ENCODE assay signal across 17 mouse cellular contexts in the genomic region with DNA sequence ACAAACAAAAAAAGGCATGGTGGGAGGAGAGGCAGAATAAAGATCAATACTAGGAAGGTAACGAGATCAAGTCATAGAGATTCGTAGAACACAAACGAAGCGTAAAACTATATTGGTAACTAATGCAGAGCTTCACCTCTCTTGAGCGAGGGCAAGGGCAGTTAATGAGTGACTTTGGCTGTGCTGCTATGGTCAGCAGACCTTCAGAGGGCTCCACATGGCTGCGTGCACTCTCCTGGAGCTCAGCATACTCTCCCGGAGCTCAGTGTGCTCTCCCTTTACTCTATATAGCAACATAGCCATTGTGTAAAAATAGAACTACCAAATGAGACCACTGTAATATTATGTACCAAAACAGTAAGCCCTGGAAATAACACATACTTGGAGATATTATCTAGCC.
A peak's percentile ranks its signal among the peaks of the same experiment; 100 is the strongest.
DNase-seq lines count a peak whose midpoint lies in the region; ATAC-seq and TF ChIP-seq lines count a peak whose summit lies in the region.
"Had no signal": no experiment of that assay in that cellular context is flagged by ENCODE, and none has a peak within 500 bp of the region (broad histone marks: within the 10 kb centered on the region; RNA-seq: fewer than 3 reads in every experiment).

No protein-coding gene starts in this region.

- H3K27ac ChIP-seq in heart, adult 2 months, result peak overlapping the region; percentile 44
- H3K27ac ChIP-seq in heart, embryonic 11.5 days (ENCODE audit: low read depth, low read length), result no peak overlapping the region
- no peak overlapping the region for H3K27ac ChIP-seq in intestine, embryonic 16.5 days (ENCODE audit: low read length)
- H3K27ac ChIP-seq in liver, embryonic 16.5 days (ENCODE audit: low read length), result no peak overlapping the region
- no peak overlapping the region for H3K27ac ChIP-seq in forebrain, embryonic 14.5 days (ENCODE audit: low read depth, low read length)
- H3K27ac ChIP-seq: embryonic facial prominence, embryonic 10.5 days; hindbrain, embryonic 15.5 days; midbrain, embryonic 15.5 days; neural tube, embryonic 12.5 days had no signal

- H3K9me3 ChIP-seq in heart, embryonic 11.5 days (replicated peaks; ENCODE audit: control insufficient read depth, low read length), result no peaks in the 10 kb centered on the region
- H3K9me3 ChIP-seq in intestine, embryonic 16.5 days (ENCODE audit: control insufficient read depth, low read length), result no peaks in the 10 kb centered on the region
- H3K9me3 ChIP-seq in liver, embryonic 16.5 days (replicated peaks; ENCODE audit: control insufficient read depth, low read length), result no peaks in the 10 kb centered on the region
- H3K9me3 ChIP-seq in forebrain, embryonic 14.5 days (replicated peaks; ENCODE audit: control insufficient read depth, low read length), result no peaks in the 10 kb centered on the region
- H3K9me3 ChIP-seq: embryonic facial prominence, embryonic 10.5 days; hindbrain, embryonic 15.5 days; midbrain, embryonic 15.5 days; neural tube, embryonic 12.5 days had no signal

- H3K79me2 ChIP-seq in heart, adult 2 months (replicated peaks; ENCODE audit: control insufficient read depth, insufficient read depth, low read length), result no peaks in the 10 kb centered on the region

- H3K36me3 ChIP-seq in heart, adult 2 months (ENCODE audit: control insufficient read depth, insufficient read depth, low read length), result no peaks in the 10 kb centered on the region
- no peaks in the 10 kb centered on the region for H3K36me3 ChIP-seq in heart, embryonic 11.5 days (ENCODE audit: control insufficient read depth, insufficient read depth, low read length)
- H3K36me3 ChIP-seq in intestine, embryonic 16.5 days (ENCODE audit: control insufficient read depth, insufficient read depth, low read length), result no peaks in the 10 kb centered on the region
- no peaks in the 10 kb centered on the region for H3K36me3 ChIP-seq in liver, embryonic 16.5 days (ENCODE audit: control insufficient read depth, insufficient read depth)
- H3K36me3 ChIP-seq in forebrain, embryonic 14.5 days (ENCODE audit: control insufficient read depth, insufficient read depth, low read length), result no peaks in the 10 kb centered on the region
- H3K36me3 ChIP-seq: embryonic facial prominence, embryonic 10.5 days; hindbrain, embryonic 15.5 days; midbrain, embryonic 15.5 days; neural tube, embryonic 12.5 days had no signal

- no peak overlapping the region for H3K4me3 ChIP-seq in heart, adult 2 months
- no peak overlapping the region for H3K4me3 ChIP-seq in heart, embryonic 11.5 days (ENCODE audit: low read depth, low read length)
- no peak overlapping the region for H3K4me3 ChIP-seq in intestine, embryonic 16.5 days (ENCODE audit: low read length)
- no peak overlapping the region for H3K4me3 ChIP-seq in liver, embryonic 16.5 days (ENCODE audit: low read depth, low read length)
- no peak overlapping the region for H3K4me3 ChIP-seq in forebrain, embryonic 14.5 days (ENCODE audit: low read depth, low read length)
- H3K4me3 ChIP-seq: embryonic facial prominence, embryonic 10.5 days; hindbrain, embryonic 15.5 days; midbrain, embryonic 15.5 days; neural tube, embryonic 12.5 days had no signal

- 62% methylated on average over 7 of the region's 7 CpGs for WGBS in heart, adult 2 months
- 76% methylated on average over 7 of the region's 7 CpGs for WGBS in heart, embryonic 11.5 days (ENCODE audit: insufficient replicate concordance)
- WGBS in intestine, embryonic 16.5 days, result 54% methylated on average over 7 of the region's 7 CpGs
- WGBS in liver, embryonic 16.5 days (ENCODE audit: insufficient replicate concordance), result 54% methylated on average over 7 of the region's 7 CpGs
- 66% methylated on average over 7 of the region's 7 CpGs for WGBS in forebrain, embryonic 14.5 days

- no peaks in the 10 kb centered on the region for H3K27me3 ChIP-seq in heart, adult 2 months (ENCODE audit: control insufficient read depth, insufficient read depth, low read length)
- H3K27me3 ChIP-seq in heart, embryonic 11.5 days (ENCODE audit: control insufficient read depth, insufficient read depth, low read length), result no peaks in the 10 kb centered on the region
- H3K27me3 ChIP-seq in intestine, embryonic 16.5 days (replicated peaks; ENCODE audit: control insufficient read depth, insufficient read depth, low read length), result no peaks in the 10 kb centered on the region
- H3K27me3 ChIP-seq in liver, embryonic 16.5 days (ENCODE audit: control insufficient read depth, insufficient read depth, low read depth, low read length), result no peaks in the 10 kb centered on the region
- no peaks in the 10 kb centered on the region for H3K27me3 ChIP-seq in forebrain, embryonic 14.5 days (replicated peaks; ENCODE audit: control insufficient read depth, insufficient read depth, low read length)
- H3K27me3 ChIP-seq: hindbrain, embryonic 15.5 days; midbrain, embryonic 15.5 days; neural tube, embryonic 12.5 days had no signal

- TF ChIP-seq EP300 in heart, adult 2 months (IDR thresholded peaks at IDR 0.05; ENCODE audit: insufficient read depth, low read depth, low read length), result peak; percentile 60; the same call in 1 of the 2 replicates

- peak in 1 of 2 experiments; percentile 41 for DNase-seq in heart, adult 2 months
- peak; percentile 82 for DNase-seq in kidney, postnatal 10 days
- DNase-seq in forebrain, embryonic 14.5 days (ENCODE audit: low spot score), result no peak
- no peak for DNase-seq in adrenal gland, adult 18-20 months (ENCODE audit: low spot score in 2 of 2)
- DNase-seq in spleen, postnatal 14 days (ENCODE audit: low spot score in 2 of 2), result no peak
- DNase-seq: adrenal gland, postnatal 10 days; B cell, adult 2 months; cerebellum, postnatal 14 days; layer of hippocampus, adult 9-11 months; lung, embryonic 14.5 days had no signal

- H3K9ac ChIP-seq in heart, adult 2 months (ENCODE audit: low read depth, low read length), result no peak overlapping the region
- no peak overlapping the region for H3K9ac ChIP-seq in heart, embryonic 11.5 days (ENCODE audit: low read depth, low read length)
- no peak overlapping the region for H3K9ac ChIP-seq in intestine, embryonic 16.5 days (ENCODE audit: low read depth, low read length)
- no peak overlapping the region for H3K9ac ChIP-seq in liver, embryonic 16.5 days (ENCODE audit: low read depth, low read length)
- no peak overlapping the region for H3K9ac ChIP-seq in forebrain, embryonic 14.5 days (ENCODE audit: low read length)
- H3K9ac ChIP-seq: hindbrain, embryonic 15.5 days; lung, embryonic 14.5 days; midbrain, embryonic 15.5 days; neural tube, embryonic 12.5 days had no signal

- H3K4me1 ChIP-seq in heart, adult 2 months (ENCODE audit: control insufficient read depth, insufficient read depth, low read length), result no peaks in the 10 kb centered on the region
- H3K4me1 ChIP-seq in heart, embryonic 11.5 days (ENCODE audit: control insufficient read depth, insufficient read depth, low read length), result no peaks in the 10 kb centered on the region
- H3K4me1 ChIP-seq in intestine, embryonic 16.5 days (ENCODE audit: control insufficient read depth, insufficient read depth, low read length), result 0 out of 2 replicates have a peak, but pooled peaks cover 3% of the 10 kb centered on the region
- no peaks in the 10 kb centered on the region for H3K4me1 ChIP-seq in liver, embryonic 16.5 days (ENCODE audit: control insufficient read depth, low read depth, low read length)
- no peaks in the 10 kb centered on the region for H3K4me1 ChIP-seq in forebrain, embryonic 14.5 days (ENCODE audit: control insufficient read depth, insufficient read depth, low read length)
- H3K4me1 ChIP-seq: embryonic facial prominence, embryonic 10.5 days; hindbrain, embryonic 15.5 days; midbrain, embryonic 15.5 days; neural tube, embryonic 12.5 days had no signal

- TF ChIP-seq CTCF in heart, adult 2 months (IDR thresholded peaks at IDR 0.05), result no peak

- no peak for ATAC-seq in heart, embryonic 11.5 days (replicated peaks; ENCODE audit: insufficient number of reproducible peaks, low FRiP score, low TSS enrichment)
- peak; percentile 76 for ATAC-seq in intestine, embryonic 16.5 days
- peak; percentile 94 for ATAC-seq in liver, embryonic 16.5 days (ENCODE audit: low read depth)
- no peak for ATAC-seq in forebrain, embryonic 14.5 days
- ATAC-seq: midbrain, embryonic 15.5 days had no signal

- H3K4me2 ChIP-seq in heart, embryonic 11.5 days, result no peak overlapping the region
- no peak overlapping the region for H3K4me2 ChIP-seq in intestine, embryonic 16.5 days (ENCODE audit: low read depth, low read length)
- no peak overlapping the region for H3K4me2 ChIP-seq in liver, embryonic 16.5 days (ENCODE audit: low read depth, low read length)
- H3K4me2 ChIP-seq in forebrain, embryonic 14.5 days (ENCODE audit: low read length), result no peak overlapping the region
- H3K4me2 ChIP-seq: hindbrain, embryonic 15.5 days; lung, embryonic 14.5 days; midbrain, embryonic 15.5 days; neural tube, embryonic 12.5 days had no signal

- no peak for TF ChIP-seq POLR2A in heart, adult 2 months (IDR thresholded peaks at IDR 0.05; ENCODE audit: insufficient read depth, low read depth, low read length)

- intact Hi-C loops in heart, adult 2 months (cut with DNase I), result no loop called here

Comparison
In these comparisons a context has a peak if more than half of its experiments do, and no peak if none do; other contexts are left out.
1. ATAC-seq: peak in intestine, embryonic 16.5 days (single experiment) and liver, embryonic 16.5 days (single experiment); none in heart, embryonic 11.5 days (single experiment) and forebrain, embryonic 14.5 days (single experiment).